Mouse (Mus musculus) yolk sac, embryonic 10.5 days (tissue): Measurements from ENCODE around the gene Olfr203.
"Not testable (repeated sequence)": the region's sequence is repeated elsewhere in the genome, so short reads cannot be mapped to it uniquely, and the experiment has no call there.

Experiments
- DNase-seq: peaks from one replicate; pipeline ENCODE4 v3.0.0-alpha.2; 2017; ENCODE audit warnings: low spot score

Olfr203 gene

GRCm38 (mm10) chr16:59298581-59298980 is at the start of gene Olfr203:
Gene Olfr203 (plus strand): TSS chr16:59298881.
- no peak for DNase-seq

- DNase-seq, result peak; percentile 6
These were observed 49.0 kb upstream of the Olfr203 start for GRCm38 (mm10) chr16:59249684-59250083.

- not testable (repeated sequence) for DNase-seq
These were observed 29.6 kb upstream of the Olfr203 start for GRCm38 (mm10) chr16:59269097-59269496.

- DNase-seq, result not testable (repeated sequence)
These were observed 26.1 kb upstream of the Olfr203 start, which contains the start of gene Olfr201 for GRCm38 (mm10) chr16:59272532-59272931. Gene Olfr201 (minus strand): TSS chr16:59272632.

- no peak for DNase-seq
These were observed 18.1 kb upstream of the Olfr203 start for GRCm38 (mm10) chr16:59280542-59280941.

- no peak for DNase-seq
These were observed 15.2 kb upstream of the Olfr203 start for GRCm38 (mm10) chr16:59283476-59283875.

- DNase-seq, result no peak
These were observed 12.0 kb upstream of the Olfr203 start, which contains the start of gene Olfr202 for GRCm38 (mm10) chr16:59286693-59287092. Gene Olfr202 (minus strand): TSS chr16:59286793.

- not testable (repeated sequence) for DNase-seq
These were observed 11.1 kb upstream of the Olfr203 start for GRCm38 (mm10) chr16:59287576-59287975.

- DNase-seq, result no peak
These were observed 19.5 kb downstream of the Olfr203 start, which contains the start of gene Olfr204 for GRCm38 (mm10) chr16:59318148-59318547. Gene Olfr204 (minus strand): TSS chr16:59318248.

- DNase-seq, result not testable (repeated sequence)
These were observed 24.6 kb downstream of the Olfr203 start for GRCm38 (mm10) chr16:59323262-59323661.

GRCm38 (mm10) chr16:59331038-59331437 is 32.4 kb downstream of the Olfr203 start, which contains the start of gene Olfr205:
Gene Olfr205 (minus strand): TSS chr16:59331138.
- no peak for DNase-seq

- no peak for DNase-seq
These were observed 50.5 kb downstream of the Olfr203 start, which contains the start of gene Olfr206 for GRCm38 (mm10) chr16:59349146-59349545. Gene Olfr206 (minus strand): TSS chr16:59349246.
